Mouse (Mus musculus): Measurements from ENCODE around the gene Elmo1.

Gene Elmo1

GRCm38 (mm10) chr13:20173987-20174654, 83.7 kb downstream of the Elmo1 start:
- peak in 1 of 2 experiments; percentile 19 for DNase-seq

- DNase-seq, result no peak
Measured at GRCm38 (mm10) chr13:20174655-20175280, 84.4 kb downstream of the Elmo1 start.

- DNase-seq, result no peak
Measured at GRCm38 (mm10) chr13:20180738-20181137, 90.3 kb downstream of the Elmo1 start.

GRCm38 (mm10) chr13:20181321-20181720, 90.9 kb downstream of the Elmo1 start:
- DNase-seq, result peak; percentile 35 to 57

- peak in 1 of 2 experiments; percentile 36 for DNase-seq
Measured at GRCm38 (mm10) chr13:20182239-20182825, 91.9 kb downstream of the Elmo1 start.

DNA sequence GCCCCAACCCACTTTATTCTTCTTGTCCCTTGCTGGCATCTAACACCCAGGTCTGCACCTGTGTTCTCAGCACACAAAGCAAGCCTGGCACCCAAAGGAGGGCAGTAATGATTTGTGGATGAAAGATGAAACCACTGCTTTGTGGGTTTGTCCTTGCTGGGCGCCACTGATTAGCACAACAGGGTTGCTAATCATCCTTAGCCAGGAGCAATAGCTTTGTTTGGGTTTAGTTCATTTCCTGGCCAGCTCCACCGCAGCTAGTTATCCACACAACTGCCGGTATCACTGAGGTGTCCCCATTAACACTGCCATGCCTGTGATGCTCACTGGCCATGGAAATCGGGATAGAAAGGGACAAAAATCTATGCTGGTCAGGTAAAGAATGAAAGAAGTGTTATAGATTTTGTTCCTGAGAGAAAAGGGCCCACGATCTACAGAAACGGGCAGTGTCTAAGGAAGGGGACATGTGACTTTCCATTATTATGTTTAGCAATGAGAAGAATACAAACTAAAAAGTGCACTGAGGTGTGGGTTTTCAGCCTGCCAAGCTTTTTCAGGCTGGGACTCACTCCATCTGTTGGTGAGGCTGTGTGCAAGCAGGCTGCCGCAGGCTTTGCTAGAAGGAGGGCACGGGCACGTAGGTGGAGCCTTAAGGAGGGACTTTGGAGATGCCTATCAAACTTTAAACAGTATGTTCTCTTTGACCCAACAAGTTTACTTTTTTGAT, 93.3 kb downstream of the Elmo1 start:
- DNase-seq, result peak in 1 of 2 experiments; percentile 18

- peak; percentile 15 to 39 for DNase-seq
Measured at GRCm38 (mm10) chr13:20184239-20185033, 94.0 kb downstream of the Elmo1 start.

- peak in 1 of 2 experiments; percentile 27 for DNase-seq
Measured at GRCm38 (mm10) chr13:20185034-20185846, 94.8 kb downstream of the Elmo1 start.

DNA sequence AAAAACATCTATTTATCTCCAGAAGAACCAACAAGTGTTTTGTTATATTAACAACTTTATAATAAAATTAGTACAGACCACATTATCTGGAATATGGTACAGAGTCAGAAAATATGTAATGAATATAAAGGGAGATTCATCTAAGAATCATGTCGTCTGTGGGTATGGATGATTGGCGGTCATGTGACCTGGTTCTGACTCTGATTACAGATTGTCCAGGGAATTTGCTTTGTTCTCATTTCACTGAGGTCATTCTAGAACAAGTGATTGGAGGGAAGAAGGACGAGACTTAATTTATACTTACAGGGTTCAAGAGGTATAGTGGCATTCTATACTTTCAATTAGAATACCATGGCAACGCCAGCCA, 95.4 kb downstream of the Elmo1 start:
- DNase-seq, result no peak

- no peak for DNase-seq
Measured at GRCm38 (mm10) chr13:20187647-20188046, 97.3 kb downstream of the Elmo1 start.

- no peak for DNase-seq
Measured at GRCm38 (mm10) chr13:20192009-20192584, 101.7 kb downstream of the Elmo1 start.

GRCm38 (mm10) chr13:20200582-20200981, 110.2 kb downstream of the Elmo1 start:
- DNase-seq, result no peak

- DNase-seq, result no peak
Measured at GRCm38 (mm10) chr13:20202617-20203016, 112.2 kb downstream of the Elmo1 start.

GRCm38 (mm10) chr13:20204165-20204564, 113.8 kb downstream of the Elmo1 start:
- no peak for DNase-seq

GRCm38 (mm10) chr13:20205007-20205745, 114.8 kb downstream of the Elmo1 start:
- DNase-seq, result no peak

DNA sequence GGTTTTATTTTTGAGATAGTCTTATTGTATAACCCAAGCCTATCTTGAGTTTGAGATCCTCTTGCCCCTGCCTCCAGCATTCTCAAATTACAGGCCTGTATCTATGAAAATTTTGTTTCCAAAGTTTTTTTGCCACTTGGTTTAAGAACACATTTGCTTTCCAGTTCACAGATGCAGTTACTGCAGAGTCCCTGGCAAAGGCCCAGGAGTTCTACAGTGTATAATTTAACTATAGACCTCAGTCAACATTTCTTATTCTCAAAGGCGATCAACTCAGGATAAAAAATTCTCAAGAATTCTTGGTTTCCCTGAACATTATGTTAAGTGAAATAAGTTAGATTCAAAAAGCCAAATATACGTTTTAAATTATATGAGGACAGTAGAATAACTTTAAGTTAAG, 115.3 kb downstream of the Elmo1 start:
- no peak for DNase-seq

- no peak for DNase-seq
Measured at GRCm38 (mm10) chr13:20207126-20207525, 116.7 kb downstream of the Elmo1 start.

- DNase-seq, result peak in 1 of 2 experiments; percentile 36
Measured at GRCm38 (mm10) chr13:20207950-20208642, 117.7 kb downstream of the Elmo1 start.

GRCm38 (mm10) chr13:20208867-20209266, 118.5 kb downstream of the Elmo1 start:
- no peak for DNase-seq

DNA sequence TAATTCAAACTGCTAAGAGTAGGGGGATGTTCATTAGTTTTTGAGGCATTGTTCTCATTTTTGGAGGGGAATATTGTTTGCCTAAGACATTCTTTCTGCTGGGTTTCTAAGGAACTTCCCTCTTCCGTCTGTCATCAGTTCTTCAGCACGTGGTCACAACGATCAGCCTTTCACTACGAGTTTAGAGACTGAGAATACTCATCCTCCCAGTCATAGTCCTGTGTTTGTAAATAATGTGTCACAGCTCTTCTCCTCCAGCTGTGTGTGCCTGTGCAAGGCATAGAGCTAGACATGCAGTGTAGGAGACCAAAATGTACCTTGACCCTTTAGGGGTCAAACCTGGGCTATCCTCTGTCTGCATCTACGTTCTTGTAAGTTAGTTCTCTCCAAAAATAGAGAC, 121.4 kb downstream of the Elmo1 start:
- no peak for DNase-seq

Data from kidney, postnatal 36 days (tissue).